Mouse (Mus musculus): ENCODE results near the gene Tmem50a.

Gene Tmem50a

DNA sequence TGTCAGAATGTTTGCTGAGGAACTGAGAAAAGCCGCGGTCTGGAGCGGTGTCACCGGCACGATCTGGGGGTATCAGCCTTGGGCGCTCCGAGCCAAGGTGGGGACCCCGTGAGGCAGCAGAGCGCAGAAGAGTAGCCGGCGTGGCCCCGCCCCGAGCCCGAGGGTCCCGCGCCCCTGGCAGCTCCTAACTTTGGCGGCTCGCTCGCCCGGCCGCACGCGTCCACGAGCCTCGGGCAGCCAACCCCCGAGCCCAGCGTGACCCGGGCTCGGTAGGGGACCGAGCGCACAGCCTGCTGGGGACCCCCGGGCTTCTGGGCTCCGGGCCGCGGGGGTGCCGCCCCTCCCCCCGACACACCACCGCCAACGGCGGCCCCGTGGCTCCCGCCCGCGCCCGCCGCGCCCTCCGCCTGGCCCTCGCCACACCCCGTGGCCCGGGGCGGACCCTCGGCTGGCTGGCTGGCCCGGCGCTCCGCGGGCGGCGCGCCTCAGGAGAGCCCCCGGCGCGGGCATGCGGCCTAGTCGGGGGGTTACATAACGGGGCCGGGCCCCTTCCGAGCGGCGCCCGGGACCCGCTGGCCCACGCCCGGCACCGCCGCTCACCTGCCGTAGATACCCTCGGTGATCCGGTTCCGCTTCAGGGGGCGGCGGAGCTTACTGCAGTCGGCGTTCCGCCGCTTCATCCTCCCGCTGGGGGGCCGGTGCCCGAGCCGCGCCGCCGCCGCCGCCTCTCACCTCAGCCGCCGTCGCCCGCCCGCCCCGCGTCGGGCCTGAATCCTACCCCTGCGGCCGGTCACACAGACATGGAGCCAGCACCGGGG, 62.2 kb downstream of the Tmem50a start:
- DNase-seq (ENCODE audit: low spot score in 2 of 2): peak; percentile 8 to 17

DNA sequence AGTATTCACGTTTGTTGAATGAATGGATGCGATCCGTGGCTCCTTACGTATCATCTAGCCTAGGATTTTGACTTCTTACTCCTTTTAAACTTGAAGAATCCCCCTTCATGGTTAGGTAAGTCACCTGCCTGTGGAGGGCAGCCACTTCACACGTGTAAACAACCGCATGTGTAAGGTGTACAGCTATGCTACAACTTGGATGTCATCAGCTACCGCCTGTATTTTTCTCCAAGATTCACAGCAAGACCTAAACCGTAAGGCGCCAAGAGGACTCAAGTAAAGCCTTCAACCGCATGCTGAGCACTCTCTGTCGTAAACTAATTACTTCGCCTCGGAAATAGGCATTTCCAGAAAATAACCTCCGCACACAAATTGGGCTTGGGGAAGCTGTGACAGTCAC, 62.9 kb downstream of the Tmem50a start:
- DNase-seq (ENCODE audit: low spot score in 2 of 2): peak; percentile 7 to 18

DNA sequence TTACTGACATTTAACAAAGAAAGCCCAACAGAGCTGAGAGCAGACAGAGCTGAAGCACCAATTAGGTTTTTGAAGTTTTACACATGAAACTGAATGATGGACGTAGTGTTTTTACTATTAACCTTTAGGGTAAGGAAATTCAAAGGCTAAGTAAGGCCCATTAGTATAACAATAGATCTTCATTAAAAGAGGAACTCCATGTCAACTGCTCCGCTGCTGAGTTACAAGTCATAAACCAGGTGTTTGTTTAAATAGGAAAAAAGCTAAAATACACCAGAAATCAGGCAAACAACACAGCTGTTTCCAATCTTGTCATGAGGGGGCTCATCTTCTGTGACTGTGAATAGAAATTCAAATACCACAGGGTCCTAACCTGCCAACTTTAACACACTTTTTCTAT, 63.6 kb downstream of the Tmem50a start:
- DNase-seq (ENCODE audit: low spot score in 2 of 2): no peak

DNA sequence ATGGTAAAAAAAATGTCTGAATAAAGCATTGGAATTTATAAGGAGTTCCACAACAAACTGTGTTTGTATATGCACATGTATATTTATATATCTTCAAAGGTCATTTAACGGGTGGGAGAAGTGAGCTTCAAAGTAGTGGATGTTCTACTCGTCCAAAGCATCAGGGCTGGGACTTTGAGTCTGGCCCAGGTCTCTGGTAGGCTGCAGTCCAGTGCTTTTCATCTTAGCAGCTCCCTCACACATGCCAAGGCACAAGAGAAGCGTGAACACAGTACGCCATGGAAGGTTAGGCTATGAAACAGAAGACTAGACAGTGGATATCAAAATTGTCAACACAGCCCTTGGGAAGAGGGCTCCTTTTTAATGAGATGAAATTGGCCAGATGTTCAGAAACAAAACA, 64.3 kb downstream of the Tmem50a start:
- DNase-seq (ENCODE audit: low spot score in 2 of 2): no peak
